Mouse (Mus musculus) lung, postnatal 0 days (tissue): ENCODE data around the gene Stxbp6. TPM values are rescaled to one million over a fixed set of nuclear protein-coding genes. Genes with fewer than 3 reads are reported as not detected.
A peak's percentile ranks its signal among the peaks of the same experiment; 100 is the strongest.

Experiments
- ATAC-seq: fragments of 200-750 bp; cut with Nextera tagmentation; 2 replicates; pipeline ENCODE4 v1.8.0; 2017; ENCODE audit warnings: moderate library complexity
- DNase-seq: peaks from one replicate; pipeline ENCODE4 v3.0.0-alpha.2; 2016; ENCODE audit warnings: low spot score
- H3K27ac ChIP-seq: fragments of 300-500 bp; sonication (generic); 2 replicates; pipeline ENCODE4 v1.5.1; 2014; ENCODE audit warnings: antibody characterized with exemption, mild to moderate bottlenecking, low read length, mixed read lengths
- H3K27me3 ChIP-seq: fragments of 300-500 bp; sonication (generic); replicated peaks from 2 replicates; pipeline ENCODE4 v1.6.1; 2014; ENCODE audit warnings: low read length, mixed read lengths; ENCODE audit not compliant: insufficient read depth
- H3K36me3 ChIP-seq: fragments of 300-500 bp; sonication (generic); 2 replicates; pipeline ENCODE4 v1.6.1; 2014; ENCODE audit warnings: low read length, mixed read lengths; ENCODE audit not compliant: insufficient read depth
- H3K4me1 ChIP-seq: fragments of 300-500 bp; sonication (generic); 2 replicates; pipeline ENCODE4 v1.6.1; 2014; ENCODE audit warnings: antibody characterized with exemption, low read depth, low read length, mixed read lengths; ENCODE audit not compliant: insufficient read depth
- H3K4me2 ChIP-seq: fragments of 300-500 bp; sonication (generic); replicated peaks from 2 replicates; pipeline ENCODE4 v1.6.1; 2014; ENCODE audit warnings: low read depth, mild to moderate bottlenecking, low read length, moderate library complexity, mixed read lengths
- H3K4me3 ChIP-seq: fragments of 300-500 bp; sonication (generic); 2 replicates; pipeline ENCODE4 v1.5.1; 2014; ENCODE audit warnings: low read depth, low read length
- H3K9ac ChIP-seq: fragments of 300-500 bp; sonication (generic); replicated peaks from 2 replicates; pipeline ENCODE4 v1.6.1; 2014; ENCODE audit warnings: low read depth, mild to moderate bottlenecking
- H3K9me3 ChIP-seq: fragments of 300-500 bp; sonication (generic); 2 replicates; pipeline ENCODE4 v1.6.1; 2016; ENCODE audit warnings: low read length, mixed read lengths
- CTCF ChIP-seq: IDR thresholded peaks from 2 replicates; pipeline ENCODE4 v1.5.1; 2016; ENCODE audit warnings: antibody characterized with exemption, mild to moderate bottlenecking
- EP300 ChIP-seq: IDR thresholded peaks from 2 replicates; pipeline ENCODE4 v1.6.1; 2016; ENCODE audit warnings: antibody characterized with exemption, mild to moderate bottlenecking, control low read depth
- WGBS: fragments of 180-500 bp; shearing (Covaris S2); extraction: QIAGEN DNeasy Blood & Tissue Kit; methylation state at CpG from one replicate; pipeline ENCODE4 v1.1.7; 2014; 5-methylcytosine and 5-hydroxymethylcytosine counted together
- polyA plus RNA-seq: library from polyadenylated mRNA; unstranded; fragments of >200 nt; fragmentation: Nextera tagmentation; extraction: Ambion mirVana; gene quantifications from 2 replicates; pipeline ENCODE4 v1.2.1, GENCODE M21; 2015

Stxbp6 gene
- polyA plus RNA-seq, 1 experiment from 2014 or later = 22.1 TPM

- WGBS = 11% methylated on average over 1 of the region's 1 CpGs
- peak; percentile 63; the same call in 1 of the 2 replicates for ATAC-seq
Observed at GRCm38 (mm10) chr12:45081617-45082016, 7.1 kb upstream of the Stxbp6 start.

GRCm38 (mm10) chr12:45080753-45081122 is 6.2 kb upstream of the Stxbp6 start:
- peak; percentile 67 for ATAC-seq
- DNase-seq = peak; percentile 76
- Histone ChIP-seq H3K9me3 (no peaks in the 10 kb centered on the region), H3K27me3 (no peaks in the 10 kb centered on the region), H3K4me2 (no peak overlapping the region), H3K27ac (no peak overlapping the region), H3K36me3 (no peaks in the 10 kb centered on the region), H3K4me1 (peaks cover 13% of the 10 kb centered on the region; the same call in 1 of the 2 replicates), H3K9ac (no peak overlapping the region), H3K4me3 (no peak overlapping the region)
- TF ChIP-seq EP300 = no peak
- no peak for TF ChIP-seq CTCF
- 15% methylated on average over 5 of the region's 5 CpGs for WGBS

More at GRCm38 (mm10) chr12:45081617-45082016, 7.1 kb upstream of the Stxbp6 start:
- Histone ChIP-seq H3K27ac (no peak overlapping the region), H3K27me3 (no peaks in the 10 kb centered on the region), H3K9me3 (no peaks in the 10 kb centered on the region), H3K9ac (no peak overlapping the region), H3K4me2 (no peak overlapping the region), H3K4me1 (peaks cover 13% of the 10 kb centered on the region; the same call in 1 of the 2 replicates), H3K36me3 (no peaks in the 10 kb centered on the region), H3K4me3 (no peak overlapping the region)
- peak; percentile 65 for DNase-seq
- TF ChIP-seq EP300 = peak; percentile 94
- TF ChIP-seq CTCF = no peak

- DNase-seq = no peak
- ATAC-seq = peak; percentile 25; the same call in 1 of the 2 replicates
- 60% methylated on average over 5 of the region's 5 CpGs for WGBS
- Histone ChIP-seq H3K9me3 (no peaks in the 10 kb centered on the region), H3K36me3 (no peaks in the 10 kb centered on the region), H3K4me2 (no peak overlapping the region), H3K9ac (no peak overlapping the region), H3K27me3 (no peaks in the 10 kb centered on the region), H3K4me3 (no peak overlapping the region), H3K4me1 (peaks cover 16% of the 10 kb centered on the region; the same call in 1 of the 2 replicates), H3K27ac (no peak overlapping the region)
- TF ChIP-seq CTCF (no peak), EP300 (no peak)
Observed at GRCm38 (mm10) chr12:45080036-45080752, 5.7 kb upstream of the Stxbp6 start.

- DNase-seq = no peak
- 41% methylated on average over 11 of the region's 11 CpGs for WGBS
- Histone ChIP-seq H3K36me3 (no peaks in the 10 kb centered on the region), H3K27me3 (no peaks in the 10 kb centered on the region), H3K9me3 (no peaks in the 10 kb centered on the region), H3K4me1 (peaks cover 5% of the 10 kb centered on the region; the same call in 1 of the 2 replicates), H3K27ac (no peak overlapping the region), H3K4me2 (peak overlapping the region; percentile 91), H3K4me3 (no peak overlapping the region), H3K9ac (no peak overlapping the region)
- no peak for ATAC-seq
- TF ChIP-seq EP300 (no peak), CTCF (no peak)
Observed at GRCm38 (mm10) chr12:45075631-45076030, 1.1 kb upstream of the Stxbp6 start.

- DNase-seq (peak; percentile 80), ATAC-seq (peak; percentile 83)
- peak overlapping the region; percentile 65 for H3K9ac ChIP-seq
- no peaks in the 10 kb centered on the region for H3K9me3 ChIP-seq
- H3K27ac ChIP-seq = peak overlapping the region; percentile 85
- H3K27me3 ChIP-seq = no peaks in the 10 kb centered on the region
- TF ChIP-seq EP300 (no peak), CTCF (no peak)
- peak overlapping the region; percentile 76 for H3K4me3 ChIP-seq
- under 1% methylated on average over 51 of the region's 62 CpGs for WGBS
- H3K4me1 ChIP-seq = 0 out of 2 replicates have a peak, but pooled peaks cover 3% of the 10 kb centered on the region
- no peaks in the 10 kb centered on the region for H3K36me3 ChIP-seq
- H3K4me2 ChIP-seq = peak overlapping the region; percentile 91
Observed at GRCm38 (mm10) chr12:45074042-45074601, 387 bp downstream of the Stxbp6 start.

GRCm38 (mm10) chr12:45073331-45074041 is 1.0 kb downstream of the Stxbp6 start:
- H3K4me1 ChIP-seq = 0 out of 2 replicates have a peak, but pooled peaks cover 3% of the 10 kb centered on the region
- DNase-seq (no peak), ATAC-seq (no peak; the same call in 1 of the 2 replicates)
- no peaks in the 10 kb centered on the region for H3K36me3 ChIP-seq
- TF ChIP-seq EP300 (no peak), CTCF (no peak)
- 2% methylated on average over 28 of the region's 28 CpGs for WGBS
- peak overlapping the region; percentile 85 for H3K27ac ChIP-seq
- H3K9ac ChIP-seq = peak overlapping the region; percentile 65
- H3K27me3 ChIP-seq = no peaks in the 10 kb centered on the region
- H3K4me3 ChIP-seq = peak overlapping the region; percentile 76
- no peaks in the 10 kb centered on the region for H3K9me3 ChIP-seq
- H3K4me2 ChIP-seq = peak overlapping the region; percentile 91
